Mouse (Mus musculus) cerebellum, adult 11-12 months (tissue): ENCODE measurements at regions not wholly inside any gene's neighbourhood (a gene's known extent, or its start where the extent isn't known, plus 50 kb on each side); places are given as distances from the start of the nearest gene placed in this dataset.

ENCODE experiments used
- DNase-seq: peaks from one replicate; pipeline ENCODE4 v3.0.0; 2022

- no peak for DNase-seq
These were observed 972.4 kb upstream of the Ctnnd2 start for GRCm38 (mm10) chr15:29199988-29200387.

- DNase-seq, result peak; percentile 90
These were observed 948.7 kb upstream of the Ctnnd2 start for GRCm38 (mm10) chr15:29223667-29224066.

GRCm38 (mm10) chr15:29226889-29227288 is 945.5 kb upstream of the Ctnnd2 start:
- DNase-seq, result no peak

- DNase-seq, result no peak
These were observed 937.8 kb upstream of the Ctnnd2 start for GRCm38 (mm10) chr15:29234635-29235034.

- no peak for DNase-seq
These were observed 917.2 kb upstream of the Ctnnd2 start for GRCm38 (mm10) chr15:29255152-29255551.

- DNase-seq, result no peak
These were observed 905.6 kb upstream of the Ctnnd2 start for GRCm38 (mm10) chr15:29266767-29267166.

- no peak for DNase-seq
These were observed 875.9 kb upstream of the Ctnnd2 start for GRCm38 (mm10) chr15:29296454-29296853.
